Mouse (Mus musculus) lung, postnatal 0 days (tissue): Measurements from ENCODE around the gene Plpp2.

Experiments
- CTCF ChIP-seq: IDR thresholded peaks from 2 replicates; pipeline ENCODE4 v1.5.1; 2016; ENCODE audit warnings: antibody characterized with exemption, mild to moderate bottlenecking
- EP300 ChIP-seq: IDR thresholded peaks from 2 replicates; pipeline ENCODE4 v1.6.1; 2016; ENCODE audit warnings: antibody characterized with exemption, mild to moderate bottlenecking, control low read depth

DNA sequence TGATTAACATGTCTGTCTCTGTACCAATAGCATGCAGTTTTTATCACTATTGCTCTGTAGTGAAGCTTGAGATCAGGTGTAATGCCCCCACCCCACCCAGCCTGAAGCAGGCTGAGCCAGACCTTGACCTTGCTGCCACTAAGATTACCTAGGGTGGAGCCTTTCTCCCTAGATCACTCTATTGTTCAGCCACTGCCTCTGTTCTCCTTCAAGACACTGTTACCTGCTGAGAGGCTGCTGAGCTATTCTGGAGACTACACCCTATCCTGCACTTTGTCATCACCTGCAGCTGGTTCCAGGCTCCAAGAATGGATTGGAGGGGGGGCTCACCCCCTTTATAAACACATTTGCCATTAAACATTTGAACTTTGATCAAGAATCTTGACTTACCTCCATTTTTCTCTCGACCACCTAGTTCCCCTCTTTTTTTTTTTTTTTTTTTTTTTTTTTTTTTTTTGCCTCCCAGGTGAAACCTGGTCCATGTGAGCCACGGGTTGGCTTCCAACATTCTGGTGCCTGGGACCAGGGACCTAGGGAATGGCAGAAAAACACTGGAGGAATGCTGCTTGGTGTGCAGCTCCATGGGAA lies 36.8 kb downstream of the Plpp2 start:
- TF ChIP-seq CTCF: no peak
- TF ChIP-seq EP300: no peak
